Mouse (Mus musculus) forebrain, embryonic 10.5 days (tissue): Measurements from ENCODE around the gene Dlg2. TPM values are rescaled to one million over a fixed set of nuclear protein-coding genes. Genes with fewer than 3 reads are reported as not detected.
A peak's percentile ranks its signal among the peaks of the same experiment; 100 is the strongest.

Experiments
- DNase-seq: peaks from one replicate; pipeline ENCODE4 v3.0.0-alpha.2; 2017; ENCODE audit warnings: low spot score; ENCODE audit errors: extremely low spot score
- H3K27ac ChIP-seq: fragments of 300-500 bp; sonication (generic); 2 replicates; pipeline ENCODE4 v1.5.1; 2016; ENCODE audit warnings: mild to moderate bottlenecking
- H3K27me3 ChIP-seq: fragments of 300-500 bp; sonication (generic); 2 replicates; pipeline ENCODE4 v1.6.1; 2016; ENCODE audit warnings: mild to moderate bottlenecking; ENCODE audit not compliant: poor library complexity, severe bottlenecking
- H3K36me3 ChIP-seq: fragments of 300-500 bp; sonication (generic); replicated peaks from 2 replicates; pipeline ENCODE4 v1.6.1; 2016; ENCODE audit warnings: mild to moderate bottlenecking, moderate library complexity
- H3K4me1 ChIP-seq: fragments of 300-500 bp; sonication (generic); 2 replicates; pipeline ENCODE4 v1.6.1; 2016
- H3K4me3 ChIP-seq: fragments of 300-500 bp; sonication (generic); 2 replicates; pipeline ENCODE4 v1.5.1; 2016; ENCODE audit warnings: mild to moderate bottlenecking, moderate library complexity
- H3K9me3 ChIP-seq: fragments of 300-500 bp; sonication (generic); 2 replicates; pipeline ENCODE4 v1.6.1; 2016; ENCODE audit warnings: mild to moderate bottlenecking, moderate library complexity
- WGBS: fragments of 180-500 bp; shearing (Covaris S2); methylation state at CpG from one replicate; pipeline ENCODE4 v1.1.7; 2016; 5-methylcytosine and 5-hydroxymethylcytosine counted together
- polyA plus RNA-seq: library from polyadenylated mRNA; unstranded; fragments of >200 nt; fragmentation: Nextera tagmentation; extraction: Ambion mirVana; gene quantifications from 2 replicates; pipeline ENCODE4 v1.2.1, GENCODE M21; 2016

Dlg2 gene
- polyA plus RNA-seq, 1 experiment from 2014 or later = 0.95 TPM

DNA sequence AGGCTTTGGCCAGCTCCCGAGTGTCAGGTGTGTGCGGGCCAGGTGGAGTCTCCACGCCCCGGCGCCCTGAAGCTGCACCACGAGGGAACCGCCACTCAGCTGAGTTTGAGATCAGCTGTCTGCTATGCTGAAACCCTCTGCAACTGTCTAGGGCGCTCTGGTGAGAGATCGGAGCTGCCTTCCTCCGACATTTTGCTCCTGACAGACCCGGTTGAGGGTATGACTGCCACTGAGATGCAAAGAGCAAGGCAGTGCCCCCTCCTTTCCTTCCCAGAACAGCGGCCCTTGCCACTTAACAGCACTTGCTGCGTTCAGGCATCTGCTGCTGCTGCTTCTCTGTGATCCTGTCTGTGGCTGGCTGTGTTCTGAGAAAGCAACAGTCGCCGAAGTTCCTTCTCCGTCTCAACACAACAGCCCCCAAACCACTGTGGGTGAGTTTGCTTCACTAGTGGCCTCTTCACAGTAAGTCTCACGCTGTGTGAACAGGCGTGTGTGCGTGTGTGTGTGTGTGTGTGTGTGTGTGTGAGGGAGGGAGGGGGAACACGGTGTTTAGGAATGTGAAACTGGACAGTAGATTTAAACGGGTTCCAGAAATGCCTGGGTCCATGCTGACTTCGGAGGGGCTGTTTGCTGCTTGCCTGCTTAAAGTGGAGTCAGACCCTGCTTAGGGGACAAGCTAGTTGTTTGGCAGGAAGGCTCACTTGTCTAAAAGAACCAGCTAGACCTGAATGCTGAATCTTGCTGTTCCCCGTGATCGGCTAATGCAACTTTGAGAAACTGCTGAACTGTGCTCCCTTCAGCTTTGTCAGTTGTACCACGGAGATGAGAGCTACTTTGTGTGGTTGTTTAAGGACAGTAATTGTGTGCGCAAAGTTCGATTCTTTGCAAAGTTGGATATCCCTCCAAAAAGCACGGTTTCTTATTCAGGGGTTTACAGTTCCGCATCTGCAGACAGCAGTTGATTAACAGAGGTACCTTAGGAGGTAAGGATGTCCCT lies 1704.4 kb downstream of the Dlg2 start:
- no peaks in the 10 kb centered on the region for H3K36me3 ChIP-seq
- WGBS = 16% methylated on average over 29 of the region's 29 CpGs
- H3K4me1 ChIP-seq = peaks cover 29% of the 10 kb centered on the region
- peak; percentile 37 for DNase-seq
- peaks cover 40% of the 10 kb centered on the region for H3K27me3 ChIP-seq
- H3K9me3 ChIP-seq = no peaks in the 10 kb centered on the region
- peak overlapping the region; percentile 49 for H3K4me3 ChIP-seq
- peak overlapping the region; percentile 65 for H3K27ac ChIP-seq

DNA sequence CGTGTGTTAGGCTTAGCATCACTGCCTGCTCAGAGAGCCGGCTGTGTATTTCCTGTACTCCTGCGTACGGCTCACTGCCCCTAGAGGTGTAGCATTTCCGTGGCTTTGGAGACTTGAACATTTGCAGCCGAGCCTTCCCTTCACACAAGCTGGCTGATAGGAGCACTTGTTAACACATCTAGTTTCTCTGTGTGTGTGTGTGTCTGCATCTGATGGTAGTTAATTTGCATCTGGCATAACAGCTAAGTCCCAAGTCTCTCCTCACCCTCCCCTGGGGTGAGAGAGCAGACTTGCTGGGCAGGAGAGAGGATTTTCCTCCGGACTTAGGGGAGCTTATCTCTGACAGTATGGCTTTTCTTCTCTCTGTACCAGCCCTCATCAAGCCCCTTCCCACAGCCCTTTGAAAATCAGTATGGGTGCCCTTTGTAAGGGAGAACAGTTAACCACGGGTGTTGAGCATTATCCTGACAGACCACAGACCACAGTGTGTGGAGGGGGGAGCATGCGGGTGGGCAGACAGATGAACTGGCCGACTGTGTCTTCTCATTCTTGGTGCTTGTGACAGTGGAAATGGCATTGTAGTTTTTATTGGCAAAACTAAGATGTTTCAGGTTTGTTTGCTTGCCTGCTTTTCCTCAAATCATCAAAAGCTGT lies 1705.6 kb downstream of the Dlg2 start:
- Histone ChIP-seq H3K4me1 (peaks cover 29% of the 10 kb centered on the region), H3K4me3 (peak overlapping the region; percentile 49; the same call in 1 of the 2 replicates), H3K36me3 (no peaks in the 10 kb centered on the region), H3K27ac (no peak overlapping the region), H3K9me3 (no peaks in the 10 kb centered on the region), H3K27me3 (peaks cover 40% of the 10 kb centered on the region)
- WGBS = 7% methylated on average over 10 of the region's 10 CpGs
- no peak for DNase-seq

GRCm38 (mm10) chr7:92184371-92185059 lies 1708.0 kb downstream of the Dlg2 start:
- Histone ChIP-seq H3K4me1 (peaks cover 29% of the 10 kb centered on the region), H3K9me3 (no peaks in the 10 kb centered on the region), H3K27ac (no peak overlapping the region), H3K27me3 (peaks cover 38% of the 10 kb centered on the region), H3K4me3 (no peak overlapping the region), H3K36me3 (no peaks in the 10 kb centered on the region)
- no peak for DNase-seq
- whole genome bisulfite sequencing = 93% methylated on average over 7 of the region's 7 CpGs

DNA sequence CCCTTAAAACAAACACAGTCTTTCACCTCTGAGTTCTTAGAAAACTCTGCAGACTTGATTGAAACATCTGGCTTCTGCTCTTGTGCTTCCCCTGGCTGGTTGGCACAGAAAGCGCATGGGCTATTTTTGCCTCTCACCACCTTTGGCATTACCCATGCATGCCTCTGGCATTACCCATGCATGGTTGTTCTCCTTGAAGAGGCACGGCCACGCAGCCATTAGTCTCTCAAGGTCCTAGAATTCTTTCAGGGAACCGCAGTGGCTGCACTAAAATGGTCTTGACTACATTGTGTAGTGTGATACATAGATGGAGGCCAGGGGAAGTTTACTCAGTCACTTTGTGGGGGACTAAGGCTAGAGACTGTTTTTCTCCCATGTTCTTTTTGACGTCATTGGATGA lies 1709.9 kb downstream of the Dlg2 start:
- Histone ChIP-seq H3K27ac (no peak overlapping the region), H3K36me3 (no peaks in the 10 kb centered on the region), H3K4me1 (peaks cover 15% of the 10 kb centered on the region), H3K4me3 (no peak overlapping the region), H3K9me3 (no peaks in the 10 kb centered on the region), H3K27me3 (peaks cover 20% of the 10 kb centered on the region)
- 90% methylated on average over 5 of the region's 5 CpGs for WGBS
- DNase-seq = no peak

- Histone ChIP-seq H3K36me3 (no peaks in the 10 kb centered on the region), H3K9me3 (no peaks in the 10 kb centered on the region), H3K27ac (no peak overlapping the region), H3K27me3 (no peaks in the 10 kb centered on the region), H3K4me1 (no peaks in the 10 kb centered on the region), H3K4me3 (no peak overlapping the region)
- WGBS = 80% methylated on average over 6 of the region's 6 CpGs
- no peak for DNase-seq
Observed at GRCm38 (mm10) chr7:92189149-92189548, 1712.7 kb downstream of the Dlg2 start.

- WGBS = 85% methylated on average over 4 of the region's 4 CpGs
- Histone ChIP-seq H3K4me1 (no peaks in the 10 kb centered on the region), H3K9me3 (no peaks in the 10 kb centered on the region), H3K4me3 (no peak overlapping the region), H3K27me3 (no peaks in the 10 kb centered on the region), H3K27ac (no peak overlapping the region), H3K36me3 (no peaks in the 10 kb centered on the region)
- no peak for DNase-seq
Observed at GRCm38 (mm10) chr7:92196004-92196403, 1719.5 kb downstream of the Dlg2 start.

GRCm38 (mm10) chr7:92197621-92198020 lies 1721.1 kb downstream of the Dlg2 start:
- Histone ChIP-seq H3K27me3 (no peaks in the 10 kb centered on the region), H3K4me1 (no peaks in the 10 kb centered on the region), H3K4me3 (no peak overlapping the region), H3K9me3 (no peaks in the 10 kb centered on the region), H3K27ac (no peak overlapping the region), H3K36me3 (no peaks in the 10 kb centered on the region)
- no peak for DNase-seq
- WGBS = 88% methylated on average over 3 of the region's 3 CpGs

GRCm38 (mm10) chr7:92199131-92199530 lies 1722.7 kb downstream of the Dlg2 start:
- Histone ChIP-seq H3K36me3 (no peaks in the 10 kb centered on the region), H3K9me3 (no peaks in the 10 kb centered on the region), H3K27ac (no peak overlapping the region), H3K27me3 (no peaks in the 10 kb centered on the region), H3K4me1 (no peaks in the 10 kb centered on the region), H3K4me3 (no peak overlapping the region)
- 86% methylated on average over 1 of the region's 1 CpGs for WGBS
- DNase-seq = no peak

DNA sequence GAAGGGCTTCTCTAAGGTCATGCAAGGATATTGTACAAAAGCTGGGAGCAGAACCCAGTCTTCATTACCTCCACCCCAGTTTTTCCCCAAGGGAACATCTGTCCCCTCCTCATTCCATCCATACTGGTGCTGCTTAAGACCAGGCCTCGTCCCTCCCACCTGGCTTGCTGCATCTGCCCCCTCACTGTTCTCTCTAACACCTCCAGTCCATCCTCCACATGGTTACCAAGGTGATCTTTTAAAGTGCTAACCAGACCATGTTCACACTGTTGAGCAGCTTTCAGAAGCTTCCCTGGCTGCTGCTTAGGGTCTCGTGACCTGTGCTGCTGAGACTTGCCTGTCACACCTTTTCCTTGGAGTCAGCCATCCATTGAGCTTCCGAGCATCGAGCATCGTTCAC lies 1734.2 kb downstream of the Dlg2 start:
- no peaks in the 10 kb centered on the region for H3K4me1 ChIP-seq
- no peaks in the 10 kb centered on the region for H3K9me3 ChIP-seq
- H3K36me3 ChIP-seq = no peaks in the 10 kb centered on the region
- no peak for DNase-seq
- no peak overlapping the region for H3K4me3 ChIP-seq
- H3K27me3 ChIP-seq = no peaks in the 10 kb centered on the region
- H3K27ac ChIP-seq = no peak overlapping the region
- 87% methylated on average over 5 of the region's 5 CpGs for WGBS

DNA sequence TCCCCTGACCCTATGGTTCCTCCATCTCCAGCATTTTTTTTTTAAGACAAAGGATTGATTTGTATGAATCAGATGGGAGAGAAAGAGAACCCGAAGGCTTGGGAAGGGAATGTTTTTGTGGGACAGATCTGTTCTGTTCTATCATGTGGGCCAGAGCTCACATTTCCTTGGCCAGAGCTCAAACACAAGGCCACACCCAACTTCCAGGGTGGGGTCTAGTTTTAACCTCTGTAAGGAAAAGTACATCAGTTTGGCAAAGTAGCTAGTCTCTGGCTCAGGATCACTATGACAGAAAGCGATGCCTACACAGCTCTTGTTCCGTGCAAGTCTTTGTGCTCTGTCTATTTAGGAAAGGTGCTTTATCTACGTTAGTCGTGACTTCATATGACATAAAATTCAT lies 1737.3 kb downstream of the Dlg2 start:
- no peaks in the 10 kb centered on the region for H3K4me1 ChIP-seq
- H3K27me3 ChIP-seq = no peaks in the 10 kb centered on the region
- WGBS = 92% methylated on average over 5 of the region's 5 CpGs
- H3K9me3 ChIP-seq = no peaks in the 10 kb centered on the region
- no peak overlapping the region for H3K27ac ChIP-seq
- H3K36me3 ChIP-seq = no peaks in the 10 kb centered on the region
- no peak for DNase-seq
- no peak overlapping the region for H3K4me3 ChIP-seq

DNA sequence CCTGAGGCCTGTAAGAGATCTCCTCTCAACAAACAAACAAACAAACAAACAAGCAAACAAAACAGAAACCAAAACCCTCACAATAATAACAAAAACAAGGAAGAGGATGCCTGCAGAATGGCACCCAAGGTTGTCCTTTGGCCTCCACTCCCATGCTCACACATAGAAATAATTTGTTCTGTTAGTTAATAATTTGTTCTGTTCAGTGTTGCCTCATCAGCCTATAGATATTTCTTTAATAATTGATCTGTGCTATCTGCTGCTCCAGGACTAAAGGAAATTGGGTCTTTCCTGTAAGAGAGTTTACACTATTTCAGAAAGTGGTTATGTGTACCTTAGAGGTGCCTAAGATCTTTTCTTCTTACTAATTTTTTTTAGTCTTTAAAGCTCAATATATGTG lies 1741.7 kb downstream of the Dlg2 start:
- no peak overlapping the region for H3K4me3 ChIP-seq
- H3K9me3 ChIP-seq = no peaks in the 10 kb centered on the region
- no peaks in the 10 kb centered on the region for H3K4me1 ChIP-seq
- no peak for DNase-seq
- H3K27ac ChIP-seq = no peak overlapping the region
- no peaks in the 10 kb centered on the region for H3K36me3 ChIP-seq
- H3K27me3 ChIP-seq = no peaks in the 10 kb centered on the region

GRCm38 (mm10) chr7:92220619-92221018 lies 1744.1 kb downstream of the Dlg2 start:
- Histone ChIP-seq H3K4me1 (no peaks in the 10 kb centered on the region), H3K27me3 (no peaks in the 10 kb centered on the region), H3K9me3 (peaks cover 2% of the 10 kb centered on the region; the same call in 1 of the 2 replicates), H3K4me3 (no peak overlapping the region), H3K36me3 (no peaks in the 10 kb centered on the region), H3K27ac (no peak overlapping the region)
- DNase-seq = no peak
